Mouse (Mus musculus): ENCODE results near the gene Mtmr12. TPM values are rescaled to one million over a fixed set of nuclear protein-coding genes. Genes with fewer than 3 reads are reported as not detected.
"Not testable (repeated sequence)": the region's sequence is repeated elsewhere in the genome, so short reads cannot be mapped to it uniquely, and the experiment has no call there.

The Mtmr12 gene
- polyA plus RNA-seq, 1 experiment from 2014 or later = 20.7 TPM

DNA sequence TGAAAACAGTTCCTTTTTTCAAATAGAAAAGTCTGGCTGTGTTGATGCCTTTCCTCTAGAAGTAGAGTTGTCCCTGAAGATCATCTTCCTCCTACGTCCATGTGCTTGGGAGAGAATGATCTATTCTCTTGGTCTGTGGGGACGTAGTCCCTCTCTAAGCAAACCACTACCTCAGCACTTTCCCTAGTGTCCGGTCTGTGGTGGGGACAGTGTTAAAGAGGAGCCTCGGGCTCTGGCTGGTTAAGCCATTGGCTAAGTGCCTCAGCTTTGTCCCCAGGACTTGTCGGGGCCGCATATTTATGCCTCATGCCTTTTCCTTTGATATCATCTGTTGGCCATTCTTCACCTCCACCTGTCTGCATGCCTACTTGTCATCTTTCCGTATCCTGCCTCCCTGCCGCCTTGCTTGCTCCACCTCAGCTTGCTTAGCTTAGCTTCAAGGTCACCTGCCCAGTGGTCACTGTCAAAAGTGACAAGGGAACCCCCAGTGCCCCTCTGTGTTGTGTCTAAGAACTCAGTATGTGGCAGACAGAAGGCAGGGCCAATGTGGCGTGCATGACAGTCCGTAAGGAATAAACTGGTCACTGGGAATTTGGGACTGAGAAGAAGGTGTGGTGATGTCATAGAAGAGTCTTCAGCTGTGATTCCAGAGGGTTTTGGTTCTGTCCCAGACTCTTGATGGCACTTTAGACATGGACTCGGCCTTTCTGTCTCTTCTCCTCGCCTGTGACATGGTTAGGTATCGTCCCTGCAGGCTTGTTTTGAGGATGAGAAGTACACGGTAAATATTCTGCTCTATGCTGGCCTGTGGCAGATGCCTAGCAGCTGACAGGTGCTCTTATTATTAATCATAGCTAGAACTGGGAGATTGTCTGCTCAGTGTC, 9.9 kb downstream of the Mtmr12 start:
- Histone ChIP-seq H3K9ac (replicated peaks) (no peak overlapping the region), H3K36me3 (no peaks in the 10 kb centered on the region)

DNA sequence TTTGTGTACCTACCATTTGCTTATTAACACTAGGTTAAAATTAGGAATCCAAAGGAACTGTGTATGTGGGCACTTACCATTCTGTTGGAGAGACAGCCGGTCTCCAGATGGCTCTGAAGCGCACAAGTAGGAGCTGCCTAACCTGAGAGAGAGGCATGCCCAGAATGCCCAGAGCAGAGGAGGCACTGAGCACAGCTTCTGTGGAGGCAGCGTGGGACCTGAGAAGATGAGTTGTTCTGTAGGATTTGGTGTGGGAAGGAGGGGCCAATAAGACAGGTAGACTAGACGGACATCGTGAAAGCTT, 10.5 kb downstream of the Mtmr12 start:
- H3K27ac ChIP-seq = no peak overlapping the region
- H3K4me2 ChIP-seq = no peak overlapping the region
- no peaks in the 10 kb centered on the region for H3K36me3 ChIP-seq
- no peak overlapping the region for H3K9ac ChIP-seq (replicated peaks)
- no peaks in the 10 kb centered on the region for H3K9me3 ChIP-seq
- no peaks in the 10 kb centered on the region for H3K27me3 ChIP-seq
- no peak overlapping the region for H3K4me3 ChIP-seq (replicated peaks)
- peaks cover 10% of the 10 kb centered on the region for H3K4me1 ChIP-seq (replicated peaks)
- no peak for ATAC-seq (ENCODE audit: insufficient number of reproducible peaks, insufficient read depth, low FRiP score, low TSS enrichment, low read depth)
- 90% methylated on average over 5 of the region's 5 CpGs for WGBS

More for the DNA sequence above, 9.9 kb downstream of the Mtmr12 start:
- no peak for ATAC-seq (ENCODE audit: insufficient number of reproducible peaks, insufficient read depth, low FRiP score, low TSS enrichment, low read depth)
- Histone ChIP-seq H3K9me3 (no peaks in the 10 kb centered on the region), H3K27me3 (no peaks in the 10 kb centered on the region), H3K4me3 (replicated peaks) (no peak overlapping the region), H3K4me1 (replicated peaks) (peaks cover 10% of the 10 kb centered on the region), H3K27ac (no peak overlapping the region), H3K4me2 (no peak overlapping the region)
- 84% methylated on average over 14 of the region's 14 CpGs for WGBS

DNA sequence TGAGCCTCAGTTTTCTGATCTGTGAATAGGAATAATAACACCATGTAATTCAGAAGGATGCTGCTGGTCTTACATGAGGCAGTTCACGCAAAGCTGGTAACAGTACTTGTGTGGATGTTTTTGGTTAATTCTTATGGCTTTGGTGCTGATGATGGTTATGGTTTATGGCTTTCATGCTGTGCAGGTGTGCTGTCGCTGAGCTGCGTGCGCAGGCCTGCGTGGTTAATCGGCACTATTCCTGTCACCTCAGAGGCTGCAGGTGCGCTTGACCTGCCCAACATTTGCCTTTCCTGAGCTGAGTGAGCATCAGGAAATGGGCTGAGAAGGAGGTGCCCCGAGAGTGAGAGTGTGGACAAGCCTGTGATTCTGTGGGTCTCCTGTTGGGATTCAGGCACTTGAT, 11.3 kb downstream of the Mtmr12 start:
- Histone ChIP-seq H3K9me3 (no peaks in the 10 kb centered on the region), H3K9ac (replicated peaks) (no peak overlapping the region), H3K27me3 (no peaks in the 10 kb centered on the region), H3K27ac (no peak overlapping the region), H3K36me3 (no peaks in the 10 kb centered on the region), H3K4me2 (no peak overlapping the region), H3K4me1 (replicated peaks) (peaks cover 10% of the 10 kb centered on the region), H3K4me3 (replicated peaks) (no peak overlapping the region)
- 88% methylated on average over 8 of the region's 8 CpGs for WGBS
- no peak for ATAC-seq (ENCODE audit: insufficient number of reproducible peaks, insufficient read depth, low FRiP score, low TSS enrichment, low read depth)

DNA sequence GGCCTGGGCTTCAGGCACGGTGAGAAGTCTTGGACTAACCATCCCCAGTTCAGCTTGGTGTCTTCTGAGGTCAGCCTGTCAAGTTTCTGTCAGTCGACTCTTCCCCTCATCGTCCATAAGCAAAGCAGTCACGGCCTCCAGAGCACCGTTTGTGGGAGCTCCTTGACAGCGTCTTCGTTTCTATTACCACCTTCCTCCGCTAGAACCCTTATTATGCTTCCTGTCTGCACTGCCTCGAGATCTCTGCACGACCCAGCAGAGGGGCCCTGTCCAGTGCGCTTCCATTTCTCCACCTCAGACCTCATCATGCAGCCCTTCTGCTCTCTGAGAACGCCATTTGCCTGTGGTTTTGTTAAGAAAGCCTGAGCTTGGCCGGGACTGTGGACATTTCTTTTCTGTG, 12.0 kb downstream of the Mtmr12 start:
- WGBS = 79% methylated on average over 13 of the region's 13 CpGs

DNA sequence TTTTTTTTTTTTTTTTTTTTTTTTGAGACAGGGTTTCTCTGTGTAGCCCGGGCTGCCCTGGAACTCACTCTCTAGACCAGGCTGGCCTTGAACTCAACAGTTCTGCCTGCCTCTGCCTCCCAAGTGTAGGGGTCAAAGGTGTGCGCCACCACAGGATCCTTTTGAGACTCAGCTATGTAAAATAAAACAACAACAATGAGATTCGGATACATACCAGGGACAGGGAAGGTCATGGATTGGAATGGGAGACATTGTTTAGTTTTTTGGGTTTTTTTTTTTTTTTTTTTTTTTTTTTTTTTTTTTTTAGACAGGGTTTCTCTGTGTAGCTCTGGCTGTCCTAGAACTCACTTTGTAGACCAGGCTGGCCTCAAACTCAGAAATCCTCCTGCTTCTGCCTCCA, 12.5 kb downstream of the Mtmr12 start:
- H3K9me3 ChIP-seq; H3K9ac ChIP-seq (replicated peaks); H3K4me3 ChIP-seq (replicated peaks); H3K27me3 ChIP-seq; H3K36me3 ChIP-seq; H3K4me2 ChIP-seq; ATAC-seq (ENCODE audit: insufficient number of reproducible peaks, insufficient read depth, low FRiP score, low TSS enrichment, low read depth); H3K27ac ChIP-seq: not testable (repeated sequence)
- 96% methylated on average over 3 of the region's 3 CpGs for WGBS
- peaks cover 15% of the 10 kb centered on the region for H3K4me1 ChIP-seq (replicated peaks)

More for the DNA sequence above, 12.0 kb downstream of the Mtmr12 start:
- ATAC-seq (ENCODE audit: insufficient number of reproducible peaks, insufficient read depth, low FRiP score, low TSS enrichment, low read depth) = no peak
- Histone ChIP-seq H3K4me3 (replicated peaks) (no peak overlapping the region), H3K27me3 (no peaks in the 10 kb centered on the region), H3K4me2 (no peak overlapping the region), H3K4me1 (replicated peaks) (peaks cover 10% of the 10 kb centered on the region), H3K9ac (replicated peaks) (no peak overlapping the region), H3K27ac (no peak overlapping the region), H3K9me3 (no peaks in the 10 kb centered on the region), H3K36me3 (no peaks in the 10 kb centered on the region)

DNA sequence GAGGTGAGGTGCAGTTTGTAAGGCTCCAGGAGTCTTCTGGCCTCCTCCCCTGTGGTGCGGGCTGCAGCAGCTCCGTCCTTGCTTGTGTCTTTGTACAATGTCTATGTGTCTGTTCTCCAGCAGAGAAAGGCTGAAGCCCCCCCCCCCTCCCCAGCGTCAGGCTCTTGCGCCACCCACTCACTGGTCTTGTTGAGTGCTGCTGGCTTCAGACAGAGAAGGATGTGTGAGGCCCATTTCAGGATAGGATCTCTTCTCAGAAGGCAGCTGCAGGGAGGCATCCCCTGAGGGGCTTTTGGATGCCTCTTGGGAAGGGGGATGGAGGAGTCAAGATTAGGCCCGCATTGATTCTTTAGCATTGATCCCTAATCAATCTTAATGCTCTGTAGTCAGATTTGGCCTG, 13.0 kb downstream of the Mtmr12 start:
- H3K27ac ChIP-seq = no peak overlapping the region
- H3K27me3 ChIP-seq = no peaks in the 10 kb centered on the region
- no peak overlapping the region for H3K9ac ChIP-seq (replicated peaks)
- no peak overlapping the region for H3K4me3 ChIP-seq (replicated peaks)
- no peak overlapping the region for H3K4me2 ChIP-seq
- 74% methylated on average over 5 of the region's 5 CpGs for WGBS
- no peak for ATAC-seq (ENCODE audit: insufficient number of reproducible peaks, insufficient read depth, low FRiP score, low TSS enrichment, low read depth)
- peaks cover 20% of the 10 kb centered on the region for H3K4me1 ChIP-seq (replicated peaks)
- no peaks in the 10 kb centered on the region for H3K36me3 ChIP-seq
- no peaks in the 10 kb centered on the region for H3K9me3 ChIP-seq

DNA sequence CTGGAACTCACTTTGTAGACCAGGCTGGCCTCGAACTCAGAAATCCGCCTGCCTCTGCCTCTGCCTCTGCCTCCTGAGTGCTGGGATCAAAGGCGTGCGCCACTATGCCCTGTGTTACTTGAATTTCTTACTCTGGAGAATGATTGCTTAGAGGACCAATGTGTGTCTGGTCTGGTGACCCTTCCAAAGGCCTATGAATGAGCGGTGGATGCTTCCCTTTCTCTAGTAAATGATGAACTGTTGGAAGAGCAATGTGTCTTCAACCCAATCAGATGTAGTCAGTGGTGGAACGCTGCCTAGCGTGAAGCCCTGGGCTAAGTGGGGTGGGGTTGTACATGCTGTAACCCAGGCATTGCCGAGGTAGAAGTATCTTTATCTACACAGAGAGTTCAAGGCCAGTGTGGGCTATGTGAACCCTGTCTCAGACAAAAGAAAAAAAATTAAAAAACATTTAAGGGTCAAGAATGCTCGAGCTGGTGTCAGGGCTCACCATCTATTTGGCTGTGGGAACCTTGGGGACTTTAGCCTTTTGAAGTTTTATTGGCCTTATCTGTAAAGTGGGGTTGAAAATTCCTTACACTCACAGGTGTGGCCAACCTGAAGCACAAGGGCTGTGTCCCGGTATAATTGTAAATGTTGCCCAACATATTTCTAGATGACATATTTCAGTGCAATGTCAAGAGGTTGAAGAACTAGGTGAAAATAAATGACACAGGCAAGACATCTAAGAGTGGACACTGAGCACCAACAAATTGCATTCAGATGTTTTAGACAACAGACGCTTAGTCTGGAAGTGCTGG, 14.0 kb downstream of the Mtmr12 start:
- Histone ChIP-seq H3K4me3 (replicated peaks) (no peak overlapping the region), H3K27me3 (no peaks in the 10 kb centered on the region), H3K4me1 (replicated peaks) (peaks cover 22% of the 10 kb centered on the region), H3K9ac (replicated peaks) (no peak overlapping the region), H3K9me3 (no peaks in the 10 kb centered on the region), H3K36me3 (no peaks in the 10 kb centered on the region), H3K27ac (no peak overlapping the region), H3K4me2 (no peak overlapping the region)
- 79% methylated on average over 11 of the region's 11 CpGs for WGBS
- no peak for ATAC-seq (ENCODE audit: insufficient number of reproducible peaks, insufficient read depth, low FRiP score, low TSS enrichment, low read depth)

DNA sequence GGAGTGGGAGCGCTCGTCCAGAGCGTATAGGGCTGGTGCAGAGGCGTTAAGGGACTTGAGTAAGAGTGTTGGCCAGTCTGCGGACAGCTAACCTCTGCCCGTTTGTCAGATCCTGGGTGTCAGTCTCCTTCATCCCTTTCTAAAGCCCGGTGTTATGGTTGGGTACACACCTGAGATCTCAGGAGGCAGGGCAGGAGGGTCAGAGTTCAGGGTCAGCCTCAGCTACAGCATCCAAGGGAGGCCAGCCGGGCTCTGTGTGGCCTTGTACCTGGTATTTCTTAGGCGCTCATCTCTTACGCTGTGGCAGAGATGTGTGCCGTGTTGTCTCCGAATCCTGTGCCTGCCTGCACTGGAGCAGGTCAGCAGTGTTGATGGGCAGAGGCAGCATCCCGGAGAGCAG, 16.3 kb downstream of the Mtmr12 start:
- Histone ChIP-seq H3K36me3 (no peaks in the 10 kb centered on the region), H3K9ac (replicated peaks) (no peak overlapping the region), H3K9me3 (no peaks in the 10 kb centered on the region), H3K27me3 (no peaks in the 10 kb centered on the region), H3K27ac (no peak overlapping the region), H3K4me2 (no peak overlapping the region), H3K4me3 (replicated peaks) (no peak overlapping the region), H3K4me1 (replicated peaks) (peaks cover 16% of the 10 kb centered on the region)
- 90% methylated on average over 13 of the region's 13 CpGs for WGBS
- no peak for ATAC-seq (ENCODE audit: insufficient number of reproducible peaks, insufficient read depth, low FRiP score, low TSS enrichment, low read depth)

DNA sequence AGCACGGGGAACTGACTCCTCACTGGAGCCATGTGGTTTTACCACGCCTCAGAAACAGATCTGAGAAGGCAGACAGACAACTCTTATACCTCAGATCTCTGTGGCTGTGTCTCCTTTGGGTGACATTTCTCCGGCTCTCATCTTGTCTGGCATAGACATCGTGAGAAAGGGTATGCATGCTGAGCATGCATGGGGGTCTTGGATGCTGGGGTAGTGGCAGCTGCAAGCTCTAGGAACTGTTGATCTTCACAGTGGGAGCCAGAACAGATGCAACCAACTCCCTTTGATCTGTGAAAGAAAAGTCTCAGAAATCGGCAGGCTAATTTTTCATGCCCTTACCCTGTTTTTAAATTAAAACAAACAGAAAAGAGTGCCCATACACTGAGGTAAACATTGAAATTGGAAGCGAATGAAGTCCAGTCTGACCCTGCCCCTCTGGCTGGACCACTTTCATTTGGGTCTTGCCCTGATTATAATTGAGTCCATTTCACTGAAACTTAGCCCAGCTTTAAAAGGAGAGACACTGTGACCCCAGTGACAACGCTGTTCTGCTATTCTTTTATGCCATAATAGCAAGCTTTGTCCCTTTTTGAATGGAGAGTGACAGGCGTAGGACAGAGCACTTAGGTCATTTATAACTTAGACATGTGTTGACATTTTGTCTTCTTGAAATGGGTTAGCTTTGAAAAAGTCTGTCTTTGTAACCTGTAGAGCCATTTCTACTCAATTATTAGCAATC, 17.9 kb downstream of the Mtmr12 start:
- no peaks in the 10 kb centered on the region for H3K27me3 ChIP-seq
- no peaks in the 10 kb centered on the region for H3K36me3 ChIP-seq
- H3K9me3 ChIP-seq = no peaks in the 10 kb centered on the region
- ATAC-seq (ENCODE audit: insufficient number of reproducible peaks, insufficient read depth, low FRiP score, low TSS enrichment, low read depth) = no peak
- H3K4me1 ChIP-seq (replicated peaks) = peaks cover 14% of the 10 kb centered on the region
- no peak overlapping the region for H3K9ac ChIP-seq (replicated peaks)
- H3K27ac ChIP-seq = no peak overlapping the region
- no peak overlapping the region for H3K4me2 ChIP-seq
- H3K4me3 ChIP-seq (replicated peaks) = no peak overlapping the region
- WGBS = 48% methylated on average over 8 of the region's 8 CpGs

DNA sequence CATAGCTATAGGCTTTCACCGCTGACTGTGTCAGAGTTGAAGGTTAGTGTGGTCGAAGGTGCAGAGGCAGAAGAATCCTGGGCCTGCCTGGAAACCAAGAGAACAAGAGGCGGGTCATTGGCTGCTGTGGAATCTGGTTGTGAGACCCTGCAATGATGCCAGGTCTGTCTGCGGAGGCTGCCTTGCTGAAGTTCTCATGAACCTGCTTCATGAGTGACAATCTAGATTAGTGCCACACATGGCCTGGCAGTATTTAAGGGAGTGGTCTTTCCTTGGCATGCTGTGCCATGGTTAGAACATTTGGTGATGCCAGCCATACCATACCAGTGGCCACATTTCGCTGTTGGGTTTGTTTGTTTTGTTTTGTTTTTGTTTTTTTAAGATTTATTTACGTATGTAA, 18.6 kb downstream of the Mtmr12 start:
- Histone ChIP-seq H3K27me3 (no peaks in the 10 kb centered on the region), H3K9ac (replicated peaks) (no peak overlapping the region), H3K27ac (no peak overlapping the region), H3K4me1 (replicated peaks) (peaks cover 14% of the 10 kb centered on the region), H3K4me3 (replicated peaks) (no peak overlapping the region), H3K36me3 (no peaks in the 10 kb centered on the region), H3K4me2 (no peak overlapping the region), H3K9me3 (no peaks in the 10 kb centered on the region)
- WGBS = 85% methylated on average over 6 of the region's 6 CpGs
- ATAC-seq (ENCODE audit: insufficient number of reproducible peaks, insufficient read depth, low FRiP score, low TSS enrichment, low read depth) = no peak

DNA sequence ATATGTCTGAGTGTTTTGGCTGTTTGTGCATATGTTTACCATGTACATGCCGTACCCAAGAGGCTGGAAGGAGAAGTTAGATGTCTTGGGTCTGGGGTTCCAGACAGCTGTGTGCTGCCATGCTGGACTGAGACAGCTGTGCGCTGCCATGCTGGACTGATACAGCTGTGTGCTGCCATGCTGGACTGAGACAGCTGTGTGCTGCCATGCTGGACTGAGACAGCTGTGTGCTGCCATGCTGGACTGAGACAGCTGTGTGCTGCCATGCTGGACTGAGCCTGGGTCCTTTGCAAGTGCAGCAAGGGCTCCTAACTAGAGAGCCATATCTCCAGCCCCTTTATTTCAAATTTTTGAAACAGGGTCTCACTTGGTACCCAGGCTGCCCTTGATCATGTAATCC, 19.4 kb downstream of the Mtmr12 start:
- WGBS = 83% methylated on average over 2 of the region's 2 CpGs
- H3K27ac ChIP-seq = no peak overlapping the region
- no peak overlapping the region for H3K9ac ChIP-seq (replicated peaks)
- no peaks in the 10 kb centered on the region for H3K36me3 ChIP-seq
- H3K4me1 ChIP-seq (replicated peaks) = peaks cover 16% of the 10 kb centered on the region
- no peak overlapping the region for H3K4me3 ChIP-seq (replicated peaks)
- no peaks in the 10 kb centered on the region for H3K27me3 ChIP-seq
- no peak overlapping the region for H3K4me2 ChIP-seq
- H3K9me3 ChIP-seq = no peaks in the 10 kb centered on the region
- ATAC-seq (ENCODE audit: insufficient number of reproducible peaks, insufficient read depth, low FRiP score, low TSS enrichment, low read depth) = no peak

Data from limb, embryonic 12.5 days (tissue).